Mouse (Mus musculus) left cerebral cortex, adult 8-10 months (tissue): ENCODE measurements at regions not wholly inside any gene's neighbourhood (a gene's known extent, or its start where the extent isn't known, plus 50 kb on each side); places are given as distances from the start of the nearest gene placed in this dataset.
A peak's percentile ranks its signal among the peaks of the same experiment; 100 is the strongest.

Experiments
- DNase-seq, 2 experiments: peaks; one replicate each; pipeline ENCODE4 v3.0.0; 2022; ENCODE audit warnings: low spot score in 2 of 2

- DNase-seq, result no peak
Observed at GRCm38 (mm10) chr2:173416921-173417320, 105.5 kb upstream of the 1700021F07Rik start.

DNA sequence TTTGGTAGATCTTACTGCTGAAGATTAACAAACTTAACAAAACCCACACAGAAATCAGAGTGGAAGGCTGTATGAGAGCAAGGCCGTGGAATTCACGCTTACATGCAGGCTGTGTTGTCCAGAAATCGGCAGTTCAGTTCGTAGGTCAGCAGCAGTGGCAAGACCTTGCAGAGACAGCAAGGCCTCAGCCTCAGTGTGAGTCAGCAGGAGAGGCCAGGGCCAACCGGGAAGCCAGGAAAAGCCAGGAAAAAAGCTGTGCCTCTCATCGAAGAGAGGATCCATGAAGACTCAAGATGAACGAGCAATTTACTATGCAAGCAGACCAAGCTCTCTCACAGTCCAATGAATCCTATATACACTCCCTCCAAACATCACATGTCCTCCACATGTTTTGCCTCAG is 103.4 kb upstream of the 1700021F07Rik start:
- DNase-seq, result no peak

DNA sequence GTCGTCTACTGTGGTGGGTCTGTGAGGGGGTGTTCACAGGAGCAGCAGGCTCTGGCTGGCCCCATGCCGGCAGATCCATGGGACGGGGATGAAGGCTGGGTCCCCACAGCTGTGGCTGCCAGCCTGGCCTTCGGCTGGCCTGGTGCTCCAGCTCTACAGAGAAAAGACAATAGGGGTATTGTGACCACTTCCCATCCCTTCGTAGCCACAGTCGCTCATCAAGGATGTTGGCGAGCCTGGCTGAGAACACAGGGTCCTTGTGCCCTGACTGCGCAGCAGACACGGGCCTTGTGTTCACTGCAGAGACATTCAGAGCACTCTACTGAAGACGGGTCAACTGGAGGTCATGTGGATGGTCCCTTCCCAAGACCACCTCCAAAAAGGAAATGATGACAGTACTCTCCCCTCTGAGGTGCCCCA is 102.4 kb upstream of the 1700021F07Rik start:
- peak in 1 of 2 experiments; percentile 45 for DNase-seq

DNA sequence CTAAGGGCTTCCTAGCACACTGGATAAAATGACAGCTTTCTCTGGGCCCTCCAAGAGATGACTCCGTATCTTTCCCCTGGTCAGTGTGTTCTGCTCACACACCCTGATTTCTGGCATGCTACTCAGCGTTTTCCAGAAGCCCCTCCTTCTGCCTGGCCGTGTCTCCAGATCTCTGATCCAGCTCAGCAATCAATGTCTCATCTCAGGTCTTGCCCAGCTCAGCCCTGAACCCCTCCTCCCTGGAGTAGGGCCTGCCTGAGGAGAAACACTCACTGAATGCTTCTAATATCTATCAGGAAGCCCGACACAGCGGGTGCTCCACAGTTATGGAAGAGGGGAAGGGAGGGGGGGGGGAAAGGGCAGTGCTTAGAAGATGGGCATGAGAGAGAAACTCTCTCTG is 101.9 kb upstream of the 1700021F07Rik start:
- no peak for DNase-seq

- DNase-seq, result peak in 1 of 2 experiments; percentile 17
Observed at GRCm38 (mm10) chr2:173424875-173425274, 97.5 kb upstream of the 1700021F07Rik start.

- no peak for DNase-seq
Observed at GRCm38 (mm10) chr2:173425754-173426153, 96.6 kb upstream of the 1700021F07Rik start.

DNA sequence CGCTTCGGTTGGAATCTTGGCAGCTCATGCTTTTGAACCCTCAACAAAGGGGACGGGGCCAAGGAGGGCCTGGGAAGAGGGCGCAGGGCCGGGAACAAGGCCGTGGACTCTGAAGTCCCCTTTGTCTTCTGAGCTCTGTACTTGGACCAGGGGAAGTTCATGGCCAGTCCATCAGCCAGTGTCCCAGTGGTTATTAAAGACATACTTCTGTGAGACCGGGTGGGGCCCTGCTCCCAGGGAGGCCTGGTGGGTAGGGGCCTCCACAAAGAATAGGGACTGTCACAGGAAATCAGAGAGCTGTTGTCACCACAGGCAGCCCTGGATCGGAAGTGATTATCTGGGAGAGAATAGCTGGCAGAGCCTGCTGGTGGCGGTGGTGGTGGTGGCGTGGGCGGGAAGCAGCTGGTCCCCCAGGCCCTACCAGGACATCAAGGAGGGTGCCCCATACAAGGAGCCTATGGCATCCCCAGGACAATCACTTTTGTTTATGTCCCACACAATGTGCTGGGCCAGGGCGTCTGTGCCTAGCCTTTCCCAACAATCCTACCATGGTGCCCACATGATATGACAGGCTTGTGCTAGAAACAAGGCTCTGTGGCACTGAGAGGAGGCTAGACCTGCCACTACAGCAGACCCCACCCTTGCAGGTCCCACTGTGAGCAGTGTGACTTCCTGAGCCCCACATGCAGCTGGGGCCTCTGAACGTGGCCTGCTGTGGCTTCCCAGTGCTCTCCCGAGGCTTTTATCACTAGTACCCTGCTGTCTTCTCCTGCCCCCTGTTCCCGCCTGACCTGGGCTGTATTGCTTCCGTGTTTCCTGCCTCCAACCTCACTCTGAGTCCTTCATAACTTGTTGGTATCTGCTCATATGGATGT is 96.0 kb upstream of the 1700021F07Rik start:
- peak in 1 of 2 experiments; percentile 25 for DNase-seq

GRCm38 (mm10) chr2:173427888-173428450 is 94.4 kb upstream of the 1700021F07Rik start:
- DNase-seq, result peak in 1 of 2 experiments; percentile 28

- DNase-seq, result no peak
Observed at GRCm38 (mm10) chr2:173431841-173432240, 90.5 kb upstream of the 1700021F07Rik start.

GRCm38 (mm10) chr2:173432258-173432657 is 90.1 kb upstream of the 1700021F07Rik start:
- no peak for DNase-seq

DNA sequence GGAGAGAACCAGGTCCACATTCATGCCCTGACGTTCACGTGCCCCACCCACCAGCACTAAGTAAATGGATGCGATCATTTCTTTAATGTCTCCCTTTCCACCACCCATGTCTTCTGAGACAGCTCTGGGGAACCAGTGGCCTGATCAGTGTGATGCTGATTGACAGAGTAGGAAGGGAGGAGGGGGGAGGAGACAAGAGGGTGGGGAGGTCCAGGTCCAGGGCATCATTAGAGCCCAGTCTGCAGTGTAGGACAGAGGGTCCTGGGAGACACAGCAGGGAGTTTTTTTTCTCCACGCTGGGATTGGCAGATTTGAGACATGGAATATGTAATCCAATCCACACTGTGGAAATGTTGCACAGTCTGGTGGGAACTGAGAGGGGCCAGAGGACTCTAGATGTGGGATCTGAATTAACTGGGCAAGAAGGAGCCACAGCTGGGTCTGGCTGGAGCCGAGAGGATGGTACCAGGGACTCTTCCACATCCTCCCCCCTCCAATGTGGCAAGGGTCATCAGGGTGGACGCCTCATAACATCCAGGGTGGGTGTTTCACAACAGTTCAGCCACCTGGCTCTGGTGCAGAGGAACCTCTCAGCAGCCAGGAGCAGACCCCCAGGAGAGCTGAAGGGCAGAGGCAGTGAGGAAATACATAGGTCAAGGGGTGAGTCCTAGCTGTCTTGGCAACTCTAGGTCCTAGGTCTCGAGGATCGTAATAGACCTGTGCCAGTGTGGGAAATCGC is 89.3 kb upstream of the 1700021F07Rik start:
- no peak for DNase-seq

GRCm38 (mm10) chr2:173436580-173436979 is 85.8 kb upstream of the 1700021F07Rik start:
- no peak for DNase-seq

- DNase-seq, result no peak
Observed at GRCm38 (mm10) chr2:173439031-173439430, 83.4 kb upstream of the 1700021F07Rik start.

DNA sequence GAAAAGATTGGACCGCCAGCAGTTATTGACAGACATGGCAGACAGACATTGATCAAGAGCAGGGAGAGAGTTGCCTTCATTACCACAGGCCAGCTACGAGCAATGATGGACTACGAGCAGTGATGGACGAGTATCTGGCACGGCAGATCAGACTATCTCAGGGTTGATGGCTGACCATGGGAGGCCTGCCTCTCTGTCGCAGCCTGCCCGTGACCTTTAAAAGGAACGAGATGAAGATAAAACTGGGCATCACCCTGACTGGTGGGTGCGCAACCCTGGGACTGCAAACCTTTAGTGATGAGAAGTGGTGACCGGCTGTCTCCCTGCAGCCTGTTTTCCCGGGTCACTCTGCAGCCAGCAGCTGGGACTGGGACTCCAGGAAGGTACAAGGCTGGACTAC is 80.3 kb upstream of the 1700021F07Rik start:
- no peak for DNase-seq

GRCm38 (mm10) chr2:173443262-173443661 is 79.1 kb upstream of the 1700021F07Rik start:
- DNase-seq, result no peak

DNA sequence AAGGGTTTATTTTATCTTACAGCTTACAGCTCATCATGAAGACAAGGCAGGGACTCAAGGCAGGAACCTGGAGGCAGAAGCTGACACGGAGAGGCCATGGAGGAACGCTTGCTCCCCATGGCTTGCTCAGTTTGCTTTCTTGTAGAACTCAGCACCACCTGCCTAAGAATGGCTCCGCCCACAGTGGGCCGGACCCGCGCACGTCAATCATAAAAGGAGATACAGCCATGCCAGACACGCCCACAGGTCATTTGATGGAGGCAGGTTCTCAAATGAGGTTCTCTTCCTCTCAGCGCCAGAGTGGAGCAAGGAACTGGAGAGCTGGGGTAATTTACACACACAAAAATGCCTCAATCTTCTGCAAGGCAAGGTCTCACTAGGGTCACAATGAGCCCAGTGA is 78.0 kb upstream of the 1700021F07Rik start:
- no peak for DNase-seq

DNA sequence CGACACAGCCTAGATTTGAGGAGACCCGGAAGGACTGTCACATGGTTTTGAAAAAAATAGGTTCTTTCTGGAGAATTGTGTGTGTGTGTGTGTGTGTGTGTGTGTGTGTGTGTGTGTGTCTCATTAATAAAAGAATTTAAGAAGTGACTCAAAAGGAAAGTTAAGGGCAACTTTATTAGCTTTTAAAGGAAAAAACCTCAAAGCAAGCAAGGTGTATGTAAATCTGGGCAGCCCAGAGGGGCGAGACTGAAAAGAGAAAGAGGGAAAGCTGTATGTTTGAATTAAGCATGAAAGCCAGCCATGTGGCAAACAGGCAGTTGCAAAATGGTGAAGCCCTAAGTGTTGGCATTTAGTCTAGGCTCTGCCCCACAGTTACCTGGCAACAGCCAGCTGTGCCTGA is 77.3 kb upstream of the 1700021F07Rik start:
- no peak for DNase-seq

GRCm38 (mm10) chr2:173448546-173449187 is 73.7 kb upstream of the 1700021F07Rik start:
- DNase-seq, result no peak

GRCm38 (mm10) chr2:173449198-173449597 is 73.2 kb upstream of the 1700021F07Rik start:
- no peak for DNase-seq

GRCm38 (mm10) chr2:173451993-173452481 is 70.3 kb upstream of the 1700021F07Rik start:
- no peak for DNase-seq

DNA sequence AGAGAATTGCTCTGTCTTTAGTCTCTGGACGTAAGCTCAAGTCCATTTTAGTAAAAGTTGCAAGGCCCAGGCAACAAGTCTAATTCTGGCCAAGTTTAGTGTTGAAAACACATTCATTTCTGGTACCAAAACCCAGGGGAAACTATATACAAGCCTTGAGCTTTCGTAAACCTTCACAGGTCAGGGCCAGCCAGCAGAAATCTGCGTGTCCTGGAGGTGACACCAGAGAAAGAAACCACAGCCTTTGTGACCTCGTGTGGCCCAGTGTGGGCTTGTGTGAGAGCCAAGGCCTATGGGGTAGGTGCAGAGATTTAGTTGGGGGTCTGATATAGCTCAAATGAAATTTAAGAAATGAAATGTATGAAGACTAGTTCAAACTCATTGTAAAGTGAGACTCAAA is 69.6 kb upstream of the 1700021F07Rik start:
- DNase-seq, result no peak
